Mouse (Mus musculus) brain, embryonic 18.5 days (tissue): ENCODE results near the gene Olfr624.
"Not testable (repeated sequence)": the region's sequence is repeated elsewhere in the genome, so short reads cannot be mapped to it uniquely, and the experiment has no call there.

Source experiments
- DNase-seq: peaks from one replicate; pipeline ENCODE4 v3.0.0-alpha.2; 2012; ENCODE audit warnings: low read depth, low spot score

Gene Olfr624

GRCm38 (mm10) chr7:103671091-103671490 is at the start of gene Olfr624:
Gene Olfr624, minus strand, starts transcription at chr7:103671191.
- DNase-seq = no peak

- DNase-seq = not testable (repeated sequence)
Observed at GRCm38 (mm10) chr7:103716398-103716797, 45.4 kb upstream of the Olfr624 start.

- no peak for DNase-seq
Observed at GRCm38 (mm10) chr7:103714371-103714770, 43.4 kb upstream of the Olfr624 start, which contains the start of gene Olfr243. Gene Olfr243, plus strand, starts transcription at chr7:103714671.

GRCm38 (mm10) chr7:103712024-103712423 is 41.0 kb upstream of the Olfr624 start:
- no peak for DNase-seq

- no peak for DNase-seq
Observed at GRCm38 (mm10) chr7:103699469-103699868, 28.5 kb upstream of the Olfr624 start.

- DNase-seq = no peak
Observed at GRCm38 (mm10) chr7:103682420-103682819, 11.4 kb upstream of the Olfr624 start, which contains the start of gene Olfr625-ps1. Gene Olfr625-ps1, plus strand, starts transcription at chr7:103682720.

GRCm38 (mm10) chr7:103663598-103663997 is 7.4 kb downstream of the Olfr624 start, which contains the start of gene Olfr623:
Gene Olfr623, minus strand, starts transcription at chr7:103663698.
- DNase-seq = no peak

GRCm38 (mm10) chr7:103644070-103644469 is 26.9 kb downstream of the Olfr624 start:
- DNase-seq = no peak

GRCm38 (mm10) chr7:103642602-103643001 is 28.4 kb downstream of the Olfr624 start, which contains the start of gene Olfr622:
Gene Olfr622, minus strand, starts transcription at chr7:103642702.
- no peak for DNase-seq

- no peak for DNase-seq
Observed at GRCm38 (mm10) chr7:103636795-103637194, 34.2 kb downstream of the Olfr624 start.
